ENCODE assay signal across 21 mouse cellular contexts in genomic region chr3:32194014-32194413, GRCm38 (mm10).
"Had no signal": no experiment of that assay in that cellular context is flagged by ENCODE, and none has a peak within 500 bp of the region (broad histone marks: within the 10 kb centered on the region; RNA-seq: fewer than 3 reads in every experiment).

No protein-coding gene starts in this region.

- H3K27me3 ChIP-seq: kidney, embryonic 15.5 days; limb, embryonic 13.5 days; liver, embryonic 12.5 days; liver, embryonic 15.5 days; midbrain, embryonic 12.5 days; neural tube, embryonic 13.5 days had no signal

- H3K4me2 ChIP-seq: kidney, embryonic 15.5 days; limb, embryonic 13.5 days; liver, embryonic 12.5 days; liver, embryonic 15.5 days; midbrain, embryonic 12.5 days; neural tube, embryonic 13.5 days had no signal

- DNase-seq: kidney, postnatal 10 days; kidney, postnatal 36 days; liver; lung, adult 18-20 months; retina, postnatal 1 day; right cerebral cortex, postnatal 25 days; spleen, adult 18-20 months; thymus, adult 2 months; thymus, postnatal 14 days; thymus, postnatal 4 days had no signal

- ATAC-seq: liver, embryonic 12.5 days; midbrain, embryonic 16.5 days had no signal

- H3K9me3 ChIP-seq: kidney, embryonic 15.5 days; limb, embryonic 10.5 days; limb, embryonic 13.5 days; liver, embryonic 12.5 days; liver, embryonic 15.5 days; midbrain, embryonic 12.5 days; neural tube, embryonic 13.5 days had no signal

- H3K4me1 ChIP-seq: kidney, embryonic 15.5 days; limb, embryonic 10.5 days; liver, embryonic 12.5 days; liver, embryonic 15.5 days; midbrain, embryonic 12.5 days had no signal

- H3K9ac ChIP-seq: kidney, embryonic 15.5 days; limb, embryonic 13.5 days; liver, embryonic 12.5 days; liver, embryonic 15.5 days; midbrain, embryonic 12.5 days; neural tube, embryonic 13.5 days had no signal

- H3K27ac ChIP-seq: kidney, embryonic 15.5 days; limb, embryonic 10.5 days; limb, embryonic 13.5 days; liver, embryonic 12.5 days; liver, embryonic 15.5 days; macrophage; midbrain, embryonic 12.5 days; neural tube, embryonic 13.5 days; stomach, postnatal 0 days had no signal

- H3K4me3 ChIP-seq: kidney, embryonic 15.5 days; limb, embryonic 10.5 days; limb, embryonic 13.5 days; liver, embryonic 12.5 days; liver, embryonic 15.5 days; midbrain, embryonic 12.5 days; myocyte; neural tube, embryonic 13.5 days had no signal

- H3K36me3 ChIP-seq: kidney, embryonic 15.5 days; limb, embryonic 10.5 days; limb, embryonic 13.5 days; liver, embryonic 12.5 days; liver, embryonic 15.5 days; midbrain, embryonic 12.5 days; neural tube, embryonic 13.5 days had no signal
